Mouse (Mus musculus) 416B (cell line): ENCODE results near the gene Fam133b.
A peak's percentile ranks its signal among the peaks of the same experiment; 100 is the strongest.
"Not testable (repeated sequence)": the region's sequence is repeated elsewhere in the genome, so short reads cannot be mapped to it uniquely, and the experiment has no call there.

Experiments used
- DNase-seq: peaks from one replicate; pipeline ENCODE4 v3.0.0; 2011; ENCODE audit warnings: low read depth

The Fam133b gene

GRCm38 (mm10) chr5:3520493-3521359 lies 22.9 kb upstream of the Fam133b start:
- DNase-seq, result no peak

DNA sequence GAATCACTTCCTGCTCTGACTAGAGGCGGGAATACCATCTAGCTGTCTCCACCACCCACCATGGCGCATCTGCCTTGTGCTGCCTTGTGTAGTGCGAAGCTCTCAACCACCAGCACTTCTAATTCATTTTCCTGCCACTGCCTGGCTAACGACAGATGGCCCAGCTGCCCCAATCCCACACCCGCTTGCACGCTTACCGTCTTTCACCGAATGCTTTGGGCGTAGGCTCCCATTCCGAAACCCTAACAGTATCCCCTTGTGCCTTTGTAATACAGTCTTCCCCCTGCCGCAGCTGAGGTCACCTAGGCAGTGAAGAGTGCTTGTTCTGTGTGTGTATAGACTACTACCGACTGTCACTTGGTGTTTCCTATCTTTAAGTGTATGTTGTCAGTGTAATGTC lies 21.9 kb upstream of the Fam133b start:
- no peak for DNase-seq

GRCm38 (mm10) chr5:3522826-3523225 lies 20.8 kb upstream of the Fam133b start:
- DNase-seq, result no peak

GRCm38 (mm10) chr5:3527041-3527691 lies 16.5 kb upstream of the Fam133b start:
- peak; percentile 48 for DNase-seq

GRCm38 (mm10) chr5:3529585-3530189 lies 13.9 kb upstream of the Fam133b start:
- DNase-seq, result no peak

DNA sequence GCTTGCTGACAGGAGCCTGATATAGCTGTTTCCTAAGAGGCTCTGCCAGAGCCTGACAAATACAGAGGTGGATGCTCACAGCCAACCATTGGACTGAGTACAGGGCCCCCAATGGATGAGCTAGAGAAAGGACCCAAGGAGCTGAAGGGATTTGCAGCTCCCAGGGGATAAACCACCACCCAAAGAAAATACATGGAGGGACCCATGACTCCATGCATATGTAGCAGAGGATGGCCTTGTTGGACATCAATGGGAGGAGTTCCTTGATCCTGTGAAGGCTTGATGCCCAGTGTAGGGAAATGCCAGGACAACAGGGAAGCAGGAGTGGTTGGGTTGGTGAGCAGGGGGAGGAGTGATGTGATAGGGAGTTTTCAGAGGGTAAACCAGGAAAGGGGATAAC lies 11.6 kb upstream of the Fam133b start:
- DNase-seq, result not testable (repeated sequence)

DNA sequence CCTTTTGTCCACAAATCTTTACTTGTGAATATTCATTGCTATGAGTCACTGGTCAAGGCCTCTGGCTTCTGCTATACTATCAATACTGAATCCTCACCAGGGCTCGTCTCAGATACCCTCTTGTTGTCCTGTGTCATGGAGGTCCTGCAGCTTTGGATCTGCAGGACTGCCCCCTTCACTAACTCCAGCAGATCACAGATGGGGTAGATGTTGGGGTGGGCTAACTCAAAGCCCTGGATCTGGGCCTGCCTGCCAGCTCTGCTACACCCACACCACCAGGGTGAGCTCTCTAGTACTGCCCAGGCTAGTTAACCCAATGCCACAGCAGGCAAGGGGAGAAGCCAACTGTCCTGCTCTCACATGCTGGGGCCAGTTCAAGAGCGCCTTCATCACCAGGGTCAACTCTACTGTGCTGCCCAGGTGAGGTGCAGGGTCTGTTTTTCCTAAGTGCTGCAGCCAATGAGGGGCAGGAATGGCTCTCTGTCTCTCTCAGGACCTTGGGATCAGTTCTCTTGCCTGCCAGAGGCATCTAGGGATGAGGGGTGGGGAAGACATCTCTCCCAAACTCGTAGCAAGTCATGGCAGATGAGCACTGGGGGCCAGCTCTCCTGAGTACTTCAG lies 6.9 kb upstream of the Fam133b start:
- DNase-seq, result no peak

DNA sequence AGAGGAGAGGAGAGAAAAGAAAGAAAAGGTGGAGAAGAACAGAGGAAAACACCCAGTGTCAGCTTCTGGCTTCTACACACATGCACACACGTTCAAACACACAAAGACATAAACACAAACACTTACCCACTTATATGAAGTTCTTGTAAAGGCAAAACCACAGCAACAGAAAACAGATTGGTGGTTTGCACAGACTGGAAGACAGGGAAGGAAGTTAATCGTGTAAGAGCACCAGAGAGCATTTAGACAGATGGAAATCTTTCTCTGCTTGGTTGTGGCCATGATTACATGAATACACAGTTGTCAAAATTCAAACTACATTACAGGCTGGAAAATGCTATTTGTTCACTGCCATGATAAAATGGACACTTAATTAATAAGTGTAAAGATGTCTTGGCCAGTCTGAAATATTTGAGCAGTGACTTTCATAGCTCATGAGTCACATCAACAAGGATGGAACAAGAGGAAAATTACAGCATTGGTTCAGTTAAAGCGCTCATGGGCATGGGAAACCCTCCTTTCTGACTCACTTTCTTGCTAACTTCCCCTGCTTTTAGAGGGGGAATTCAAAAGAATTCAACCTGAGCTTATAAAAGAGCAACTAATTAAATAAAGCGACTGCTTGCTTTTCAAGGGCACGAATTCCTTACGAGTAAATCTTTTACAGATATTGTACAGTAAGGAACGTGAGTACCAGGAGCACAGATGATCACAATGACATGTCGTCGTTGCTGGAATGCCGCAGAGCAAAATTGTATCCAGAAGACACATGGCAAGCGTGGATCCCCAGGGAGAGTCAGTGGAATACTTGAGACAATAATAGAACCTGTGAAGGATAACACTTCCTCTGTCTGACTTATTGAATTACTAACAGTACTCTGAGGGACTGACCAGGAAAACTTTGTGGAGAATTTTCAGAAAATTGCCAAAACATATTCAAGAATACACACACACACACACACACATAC lies 4.8 kb upstream of the Fam133b start:
- peak; percentile 69 for DNase-seq

GRCm38 (mm10) chr5:3541871-3542270 lies 1.8 kb upstream of the Fam133b start:
- no peak for DNase-seq

DNA sequence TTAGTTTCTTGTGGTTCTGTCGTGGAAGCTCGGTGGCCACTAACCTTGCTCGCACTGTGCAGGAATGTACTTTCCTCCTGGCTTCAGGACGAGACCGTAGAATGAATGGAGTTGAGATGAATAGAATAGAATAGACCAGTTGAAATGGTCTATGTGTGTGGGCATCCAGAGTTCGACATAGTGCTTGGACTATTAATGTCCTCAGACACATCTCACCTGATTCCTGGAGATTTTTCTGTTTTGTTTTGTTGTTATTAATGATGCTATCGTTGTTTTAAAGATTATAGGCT lies 792 bp downstream of the Fam133b start:
- DNase-seq, result no peak

- no peak for DNase-seq
Measured at GRCm38 (mm10) chr5:3546226-3546625, 2.6 kb downstream of the Fam133b start.

GRCm38 (mm10) chr5:3551481-3551880 lies 7.8 kb downstream of the Fam133b start:
- DNase-seq, result no peak

DNA sequence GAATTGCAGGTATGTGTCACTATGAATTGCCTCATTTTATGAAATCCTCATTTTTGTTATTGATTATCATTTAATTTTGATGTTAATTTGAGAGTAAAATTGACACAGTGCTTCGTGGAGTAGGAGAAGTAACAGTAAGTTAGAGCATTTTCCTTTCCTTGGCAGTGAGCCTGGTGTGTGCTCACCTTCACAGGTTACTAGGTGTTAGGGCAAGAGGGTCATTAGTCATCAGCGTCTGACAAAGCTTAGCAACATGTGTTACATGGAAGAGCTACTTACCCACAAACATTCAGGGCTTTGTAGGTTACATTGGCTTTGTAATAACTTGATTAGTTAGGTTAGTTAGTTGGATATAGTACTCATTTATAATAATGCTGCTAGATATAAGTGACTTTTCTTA lies 10.6 kb downstream of the Fam133b start:
- no peak for DNase-seq

GRCm38 (mm10) chr5:3571266-3571665 lies 27.6 kb downstream of the Fam133b start, which contains the start of gene 1700109H08Rik:
Gene 1700109H08Rik, plus strand, starts transcription at chr5:3571566.
- no peak for DNase-seq

DNA sequence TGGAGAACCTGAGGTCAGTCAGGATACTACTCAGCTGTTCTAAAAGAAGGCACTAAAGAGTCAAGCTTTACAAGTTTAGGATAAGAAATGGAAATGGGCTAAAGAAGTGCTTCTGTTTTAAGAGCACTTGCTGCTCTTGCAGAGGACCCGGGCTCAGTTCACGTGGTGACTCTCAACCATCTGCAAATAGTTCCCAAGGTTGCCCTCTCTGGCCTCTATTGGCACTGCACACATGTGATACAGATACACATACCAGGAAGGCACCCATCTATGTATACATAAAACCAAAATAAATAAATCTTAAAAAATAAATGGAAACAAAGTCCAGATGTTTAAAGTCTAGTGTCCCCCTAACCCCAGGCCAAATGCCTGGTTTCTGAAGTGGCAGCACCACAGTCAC lies 31.2 kb downstream of the Fam133b start:
- DNase-seq, result no peak

DNA sequence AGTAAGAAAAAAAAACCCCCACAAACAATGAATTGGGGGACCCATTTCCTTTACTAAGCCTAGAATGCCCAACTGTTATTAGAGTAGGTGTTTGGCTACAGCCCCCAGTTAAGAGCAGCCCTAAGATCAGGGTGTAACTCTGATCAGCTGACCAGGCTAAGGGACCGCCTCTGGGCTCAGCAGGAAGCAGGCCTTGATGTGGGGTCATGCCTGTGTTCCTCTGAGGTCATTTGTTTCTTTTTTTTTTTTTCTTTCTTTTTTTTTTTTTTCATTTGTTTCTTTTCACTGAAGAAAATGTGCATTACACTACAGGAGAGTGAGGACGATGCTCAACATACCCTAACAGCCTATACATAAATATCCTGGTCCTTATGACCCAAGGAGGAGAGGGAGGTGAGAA lies 34.3 kb downstream of the Fam133b start:
- peak; percentile 21 for DNase-seq

DNA sequence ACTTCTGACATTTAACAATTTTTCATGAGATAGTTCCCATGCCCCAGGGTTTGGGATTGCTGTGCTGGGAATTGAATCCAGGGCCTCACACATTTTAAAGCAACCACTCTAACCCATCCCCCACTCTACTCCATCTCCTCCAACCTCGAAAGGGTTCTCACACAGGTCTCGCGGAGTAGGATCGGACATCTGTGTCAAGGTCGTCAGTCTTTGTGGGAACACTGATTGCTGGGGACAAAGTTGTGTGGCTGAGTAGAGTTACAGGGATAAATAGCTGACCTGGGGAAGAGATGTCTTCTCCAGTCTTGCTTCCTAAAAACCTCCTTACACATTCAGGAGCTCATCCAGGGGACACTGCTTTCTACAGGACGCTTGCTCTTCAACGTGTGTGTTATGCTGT lies 35.4 kb downstream of the Fam133b start:
- no peak for DNase-seq

GRCm38 (mm10) chr5:3595693-3596398 lies 52.2 kb downstream of the Fam133b start, which contains the start of gene Pex1:
Gene Pex1, plus strand, starts transcription at chr5:3596066.
- DNase-seq, result peak; percentile 96

GRCm38 (mm10) chr5:3596399-3596766 lies 52.8 kb downstream of the Fam133b start, which contains the start of gene Rbm48:
Gene Rbm48, minus strand, starts transcription at chr5:3596585.
- DNase-seq, result peak; percentile 79

DNA sequence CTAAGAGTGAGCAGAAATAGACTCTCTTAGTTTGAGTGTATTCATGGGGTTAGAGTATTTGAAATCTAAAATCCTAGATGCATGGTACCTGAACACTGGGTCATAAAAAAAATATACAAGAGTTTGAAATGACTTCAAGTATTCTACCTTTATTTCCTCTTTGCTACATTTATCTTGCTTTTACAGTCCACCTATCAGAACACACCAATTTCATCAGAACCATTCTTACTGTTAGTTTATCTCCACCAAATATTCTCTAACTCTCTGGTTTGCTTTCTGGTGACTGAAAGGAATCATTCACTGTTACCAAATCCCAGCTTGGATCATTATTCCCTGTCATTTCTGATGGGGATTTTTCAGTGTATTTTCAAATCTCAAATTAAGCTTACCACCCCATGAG lies 53.5 kb downstream of the Fam133b start:
- no peak for DNase-seq

GRCm38 (mm10) chr5:3598766-3599165 lies 55.1 kb downstream of the Fam133b start:
- DNase-seq, result no peak
